Mouse (Mus musculus) intestine, postnatal 0 days (tissue): Measurements from ENCODE around the gene Slc29a4. TPM values are rescaled to one million over a fixed set of nuclear protein-coding genes. Genes with fewer than 3 reads are reported as not detected.

Experiments used
- ATAC-seq: fragments of 200-750 bp; cut with Nextera tagmentation; 2 replicates; pipeline ENCODE4 v1.8.0; 2017; ENCODE audit warnings: mild to moderate bottlenecking, moderate TSS enrichment, moderate library complexity
- H3K27ac ChIP-seq: fragments of 300-500 bp; sonication (generic); 2 replicates; pipeline ENCODE4 v1.5.1; 2014; ENCODE audit warnings: mild to moderate bottlenecking, low read depth, low read length, moderate library complexity
- H3K27me3 ChIP-seq: fragments of 300-500 bp; sonication (generic); replicated peaks from 2 replicates; pipeline ENCODE4 v1.6.1; 2014; ENCODE audit warnings: low read length, mixed read lengths; ENCODE audit not compliant: control insufficient read depth, insufficient read depth
- H3K36me3 ChIP-seq: fragments of 300-500 bp; sonication (generic); 2 replicates; pipeline ENCODE4 v1.6.1; 2014; ENCODE audit warnings: mild to moderate bottlenecking, moderate library complexity; ENCODE audit not compliant: control insufficient read depth, insufficient read depth
- H3K4me1 ChIP-seq: fragments of 300-500 bp; sonication (generic); replicated peaks from 2 replicates; pipeline ENCODE4 v1.6.1; 2014; ENCODE audit warnings: antibody characterized with exemption, low read length, mixed read lengths; ENCODE audit not compliant: control insufficient read depth, insufficient read depth
- H3K4me2 ChIP-seq: fragments of 300-500 bp; sonication (generic); replicated peaks from 2 replicates; pipeline ENCODE4 v1.6.1; 2014; ENCODE audit warnings: low read depth, mild to moderate bottlenecking, moderate library complexity
- H3K4me3 ChIP-seq: fragments of 300-500 bp; sonication (generic); 2 replicates; pipeline ENCODE4 v1.5.1; 2014; ENCODE audit warnings: low read depth, low read length
- H3K9ac ChIP-seq: fragments of 300-500 bp; sonication (generic); 2 replicates; pipeline ENCODE4 v1.6.1; 2014; ENCODE audit warnings: mild to moderate bottlenecking, low read depth, low read length
- H3K9me3 ChIP-seq: fragments of 300-500 bp; sonication (generic); 2 replicates; pipeline ENCODE4 v1.6.1; 2016; ENCODE audit warnings: mixed run types; ENCODE audit not compliant: control insufficient read depth
- CTCF ChIP-seq: sonication (generic); IDR thresholded peaks from 2 replicates; pipeline ENCODE4 v1.5.1; 2016; ENCODE audit warnings: low read depth, mild to moderate bottlenecking, control low read depth, antibody characterized with exemption, moderate library complexity
- WGBS: fragments of 180-500 bp; shearing (Covaris S2); extraction: QIAGEN DNeasy Blood & Tissue Kit; methylation state at CpG from one replicate; pipeline ENCODE4 v1.1.7; 2014; 5-methylcytosine and 5-hydroxymethylcytosine counted together
- polyA plus RNA-seq: library from polyadenylated mRNA; unstranded; fragments of >200 nt; fragmentation: Nextera tagmentation; extraction: Ambion mirVana; gene quantifications from 2 replicates; pipeline ENCODE4 v1.2.1, GENCODE M21; 2015

The Slc29a4 gene
- polyA plus RNA-seq, 1 experiment from 2014 or later, result 3.5 TPM

DNA sequence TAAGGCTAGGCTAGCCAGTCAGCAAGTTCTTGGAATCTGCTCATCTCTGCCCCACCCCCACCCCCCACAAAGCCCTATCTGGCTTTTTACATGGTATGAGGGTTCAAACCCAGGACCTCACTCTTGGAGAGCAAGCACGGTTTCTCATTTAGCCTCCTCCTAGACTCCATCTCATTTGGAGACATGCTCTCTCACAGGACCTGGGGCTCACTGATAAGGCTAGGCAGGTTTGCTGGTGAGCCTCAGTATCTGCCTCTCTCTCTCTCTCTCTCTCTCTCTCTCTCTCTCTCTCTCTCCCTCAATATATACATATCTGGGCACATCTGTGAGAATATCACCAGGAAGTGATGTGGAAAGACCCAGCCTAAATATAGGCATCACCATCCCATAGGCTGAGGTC, 13.2 kb upstream of the Slc29a4 start:
- no peak overlapping the region for H3K4me2 ChIP-seq
- no peak for ATAC-seq
- 95% methylated on average over 1 of the region's 1 CpGs for WGBS

DNA sequence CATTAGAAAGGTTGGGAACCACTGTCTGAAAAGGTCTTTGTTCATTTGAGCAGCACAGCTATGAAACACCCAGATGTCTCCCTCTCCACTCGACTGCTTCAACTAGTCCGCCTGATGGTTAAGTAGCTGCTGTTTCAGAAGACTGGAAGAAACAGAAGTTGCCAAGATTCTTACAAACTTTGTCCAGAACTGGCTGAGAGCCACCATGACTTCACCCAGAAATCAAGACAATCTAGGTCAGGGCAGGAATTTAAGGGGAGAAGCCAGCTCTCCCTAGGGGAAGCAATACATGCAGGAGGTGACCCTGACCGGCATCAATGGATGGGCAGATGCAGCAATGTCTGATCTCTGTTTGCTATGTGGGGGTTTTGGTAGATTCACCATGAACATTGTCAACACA, 10.4 kb upstream of the Slc29a4 start:
- no peaks in the 10 kb centered on the region for H3K9me3 ChIP-seq
- 78% methylated on average over 3 of the region's 3 CpGs for WGBS
- no peak for ATAC-seq
- H3K4me2 ChIP-seq, result no peak overlapping the region
- no peak overlapping the region for H3K9ac ChIP-seq
- H3K4me1 ChIP-seq, result no peaks in the 10 kb centered on the region
- H3K27me3 ChIP-seq, result no peaks in the 10 kb centered on the region
- no peak for TF ChIP-seq CTCF
- no peak overlapping the region for H3K27ac ChIP-seq
- H3K4me3 ChIP-seq, result no peak overlapping the region
- no peaks in the 10 kb centered on the region for H3K36me3 ChIP-seq

More for the DNA sequence above, 13.2 kb upstream of the Slc29a4 start:
- Histone ChIP-seq H3K27me3 (no peaks in the 10 kb centered on the region), H3K9ac (no peak overlapping the region), H3K27ac (no peak overlapping the region), H3K4me3 (no peak overlapping the region), H3K9me3 (no peaks in the 10 kb centered on the region), H3K4me1 (no peaks in the 10 kb centered on the region), H3K36me3 (no peaks in the 10 kb centered on the region)
- no peak for TF ChIP-seq CTCF

DNA sequence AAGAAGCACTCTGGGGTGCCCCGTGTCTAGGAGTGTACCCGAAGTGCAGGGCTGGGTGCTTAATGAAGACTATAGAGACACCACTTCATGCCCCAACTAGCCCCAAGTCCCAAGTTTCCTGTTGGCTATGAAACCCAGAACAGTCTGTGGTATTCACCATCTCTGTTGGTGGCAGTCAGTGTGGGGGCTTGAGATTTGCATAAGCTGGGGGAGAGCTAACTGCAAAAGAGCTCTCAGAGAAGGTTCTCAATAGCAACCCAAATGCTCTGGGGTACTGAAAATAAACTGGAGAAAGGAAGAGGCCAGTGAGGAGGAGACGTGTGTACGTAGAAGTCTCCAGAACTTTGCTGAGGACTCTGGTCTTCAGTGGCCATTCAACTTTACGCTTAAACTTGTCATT, 9.8 kb upstream of the Slc29a4 start:
- WGBS, result 89% methylated on average over 5 of the region's 5 CpGs
- no peak for ATAC-seq
- no peaks in the 10 kb centered on the region for H3K36me3 ChIP-seq
- H3K4me1 ChIP-seq, result no peaks in the 10 kb centered on the region
- TF ChIP-seq CTCF, result no peak
- H3K9ac ChIP-seq, result no peak overlapping the region
- no peak overlapping the region for H3K27ac ChIP-seq
- H3K9me3 ChIP-seq, result no peaks in the 10 kb centered on the region
- H3K27me3 ChIP-seq, result no peaks in the 10 kb centered on the region
- H3K4me2 ChIP-seq, result no peak overlapping the region
- H3K4me3 ChIP-seq, result no peak overlapping the region

DNA sequence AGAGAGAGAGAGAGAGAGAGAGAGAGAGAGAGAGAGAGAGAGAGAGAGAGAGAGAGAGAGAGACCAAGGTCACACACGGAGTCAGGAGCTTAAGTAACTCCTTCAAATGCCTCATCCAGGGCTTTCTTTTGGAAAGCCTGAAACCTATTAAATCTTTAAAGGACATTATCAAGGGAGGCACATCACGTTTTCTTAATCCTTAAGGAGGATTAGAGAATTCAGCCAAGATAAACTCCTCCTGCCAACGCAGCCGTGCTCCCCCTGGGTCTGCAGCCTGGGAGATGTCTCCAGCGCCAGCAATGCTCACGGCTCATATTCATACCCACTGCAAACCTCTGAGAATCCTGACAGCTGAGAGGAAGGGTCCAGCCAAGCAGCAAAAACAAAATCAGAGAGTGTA, 3.4 kb upstream of the Slc29a4 start:
- no peak for ATAC-seq
- no peak overlapping the region for H3K4me2 ChIP-seq
- no peaks in the 10 kb centered on the region for H3K27me3 ChIP-seq
- H3K36me3 ChIP-seq, result no peaks in the 10 kb centered on the region
- no peak overlapping the region for H3K4me3 ChIP-seq
- no peaks in the 10 kb centered on the region for H3K4me1 ChIP-seq
- TF ChIP-seq CTCF, result no peak
- H3K9ac ChIP-seq, result no peak overlapping the region
- H3K9me3 ChIP-seq, result no peaks in the 10 kb centered on the region
- 45% methylated on average over 6 of the region's 6 CpGs for WGBS
- H3K27ac ChIP-seq, result no peak overlapping the region

DNA sequence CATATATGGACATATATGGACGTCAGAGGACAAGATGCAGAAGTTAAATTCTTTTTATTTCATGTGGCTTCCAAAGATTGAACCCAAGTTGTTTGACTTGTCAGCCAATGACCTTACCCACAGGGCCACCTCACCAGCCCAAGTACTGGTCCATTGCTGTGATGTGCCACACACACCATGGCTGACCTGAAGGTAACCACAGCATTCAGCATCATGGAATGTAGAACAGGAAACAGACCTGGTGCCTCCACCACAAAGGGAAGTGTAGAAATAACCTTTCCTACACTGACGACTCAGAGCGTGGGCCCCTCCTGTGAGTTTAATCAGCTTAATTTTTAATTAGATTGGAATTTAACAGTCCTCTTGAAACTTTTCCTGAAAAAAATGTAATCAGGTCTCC, 2.0 kb upstream of the Slc29a4 start:
- no peak overlapping the region for H3K9ac ChIP-seq
- no peak for TF ChIP-seq CTCF
- no peak for ATAC-seq
- no peak overlapping the region for H3K4me2 ChIP-seq
- no peaks in the 10 kb centered on the region for H3K27me3 ChIP-seq
- no peak overlapping the region for H3K4me3 ChIP-seq
- 75% methylated on average over 3 of the region's 3 CpGs for WGBS
- H3K36me3 ChIP-seq, result no peaks in the 10 kb centered on the region
- H3K27ac ChIP-seq, result no peak overlapping the region
- H3K9me3 ChIP-seq, result no peaks in the 10 kb centered on the region
- H3K4me1 ChIP-seq, result no peaks in the 10 kb centered on the region

DNA sequence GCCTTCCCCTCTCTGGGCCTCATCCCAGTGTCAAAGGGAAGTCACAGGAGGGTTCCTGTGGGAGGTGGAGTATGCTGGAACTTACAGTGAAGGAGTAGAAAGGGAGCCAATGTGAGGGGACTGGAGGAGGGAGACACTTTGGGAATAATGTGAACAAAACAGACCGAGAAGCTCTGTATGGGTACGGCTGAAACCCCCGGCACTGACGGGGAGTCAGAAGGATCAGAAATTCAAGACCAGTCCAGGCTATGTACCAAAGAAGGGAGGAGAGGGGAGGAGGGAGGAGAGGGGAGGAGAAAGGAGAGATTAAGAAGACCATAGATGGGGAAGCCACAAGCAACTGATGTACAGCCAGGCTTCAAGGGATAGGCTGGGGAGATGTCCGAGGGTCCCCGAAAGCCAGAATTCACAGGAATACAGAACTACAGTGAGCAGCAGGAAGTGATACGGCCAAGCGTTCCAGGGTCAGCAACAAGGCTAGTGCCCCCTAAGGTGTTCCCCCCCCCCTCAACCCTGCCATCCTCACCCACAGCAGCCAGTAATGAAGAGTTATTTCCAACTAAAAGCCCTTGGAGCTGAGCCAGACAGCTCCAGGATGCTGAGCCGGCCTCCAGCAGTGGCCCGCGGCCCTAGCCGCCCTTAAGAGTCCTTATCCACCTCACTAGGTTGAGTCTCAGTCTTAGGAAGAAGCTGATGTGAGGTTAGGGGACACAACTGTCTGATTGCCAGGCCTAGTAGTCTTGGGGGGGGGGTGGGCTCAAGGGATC, 842 bp downstream of the Slc29a4 start:
- TF ChIP-seq CTCF, result no peak
- Histone ChIP-seq H3K27ac (no peak overlapping the region), H3K9ac (no peak overlapping the region), H3K4me1 (no peaks in the 10 kb centered on the region), H3K27me3 (no peaks in the 10 kb centered on the region), H3K4me2 (no peak overlapping the region), H3K9me3 (no peaks in the 10 kb centered on the region), H3K4me3 (no peak overlapping the region), H3K36me3 (no peaks in the 10 kb centered on the region)
- WGBS, result 71% methylated on average over 12 of the region's 12 CpGs
- no peak for ATAC-seq
